Mouse (Mus musculus) stomach, postnatal 0 days (tissue): ENCODE measurements around the gene Slc9b1. TPM values are rescaled to one million over a fixed set of nuclear protein-coding genes. Genes with fewer than 3 reads are reported as not detected.

ENCODE experiments used
- ATAC-seq: fragments of 200-750 bp; cut with Nextera tagmentation; 2 replicates; pipeline ENCODE4 v1.8.0; 2017; ENCODE audit not compliant: low FRiP score, low TSS enrichment
- DNase-seq: peaks from one replicate; pipeline ENCODE4 v3.0.0-alpha.2; 2016; ENCODE audit warnings: low spot score
- H3K27ac ChIP-seq: fragments of 300-500 bp; sonication (generic); replicated peaks from 2 replicates; pipeline ENCODE4 v1.5.1; 2014; ENCODE audit warnings: mild to moderate bottlenecking, control low read depth
- H3K27me3 ChIP-seq: fragments of 300-500 bp; sonication (generic); 2 replicates; pipeline ENCODE4 v1.6.1; 2014; ENCODE audit warnings: low read length; ENCODE audit not compliant: control insufficient read depth, insufficient read depth
- H3K36me3 ChIP-seq: fragments of 300-500 bp; sonication (generic); 2 replicates; pipeline ENCODE4 v1.6.1; 2014; ENCODE audit warnings: low read length, mixed read lengths; ENCODE audit not compliant: control insufficient read depth, insufficient read depth
- H3K4me1 ChIP-seq: fragments of 300-500 bp; sonication (generic); replicated peaks from 2 replicates; pipeline ENCODE4 v1.6.1; 2014; ENCODE audit warnings: antibody characterized with exemption; ENCODE audit not compliant: control insufficient read depth, insufficient read depth
- H3K4me2 ChIP-seq: fragments of 300-500 bp; sonication (generic); replicated peaks from 2 replicates; pipeline ENCODE4 v1.6.1; 2014; ENCODE audit warnings: low read depth, mild to moderate bottlenecking, control low read depth, moderate library complexity
- H3K4me3 ChIP-seq: fragments of 300-500 bp; sonication (generic); 2 replicates; pipeline ENCODE4 v1.5.1; 2014; ENCODE audit warnings: low read depth, low read length, control low read depth
- H3K9ac ChIP-seq: fragments of 300-500 bp; sonication (generic); 2 replicates; pipeline ENCODE4 v1.6.1; 2014; ENCODE audit warnings: mild to moderate bottlenecking, low read length, control low read depth, mixed read lengths
- H3K9me3 ChIP-seq: fragments of 300-500 bp; sonication (generic); 2 replicates; pipeline ENCODE4 v1.6.1; 2016; ENCODE audit warnings: low read length; ENCODE audit not compliant: control insufficient read depth
- CTCF ChIP-seq: IDR thresholded peaks from 2 replicates; pipeline ENCODE4 v1.5.1; 2016; ENCODE audit warnings: antibody characterized with exemption, low read depth, mild to moderate bottlenecking, moderate library complexity
- EP300 ChIP-seq: optimal IDR thresholded peaks from 2 replicates; pipeline ENCODE3; 2016; ENCODE audit warnings: antibody characterized with exemption
- WGBS: fragments of 180-500 bp; shearing (Covaris S2); extraction: QIAGEN DNeasy Blood & Tissue Kit; methylation state at CpG from one replicate; pipeline ENCODE4 v1.1.7; 2014; 5-methylcytosine and 5-hydroxymethylcytosine counted together
- polyA plus RNA-seq: library from polyadenylated mRNA; unstranded; fragments of >200 nt; fragmentation: Nextera tagmentation; extraction: Ambion mirVana; gene quantifications from 2 replicates; pipeline ENCODE4 v1.2.1, GENCODE M21; 2015

Slc9b1 gene
- polyA plus RNA-seq, 1 experiment from 2014 or later: 0.07 TPM

- peak within 1 kb of the TSS; percentile 95 for H3K27ac ChIP-seq
- peak; percentile 21 for ATAC-seq
- TF ChIP-seq CTCF (no peak), EP300 (no peak)
- peak within 1 kb of the TSS; percentile 79 for H3K9ac ChIP-seq
- no peaks in the 10 kb centered on the region for H3K27me3 ChIP-seq
- H3K9me3 ChIP-seq: no peaks in the 10 kb centered on the region
- under 1% methylated on average over 8 of the region's 8 CpGs for WGBS
- no peak for DNase-seq
- H3K4me2 ChIP-seq: peak within 1 kb of the TSS; percentile 71
- no peaks in the 10 kb centered on the region for H3K36me3 ChIP-seq
- no peaks in the 10 kb centered on the region for H3K4me1 ChIP-seq
- peak within 1 kb of the TSS; percentile 70 for H3K4me3 ChIP-seq
These were observed 75.9 kb downstream of the Slc9b1 start, which contains the start of gene Cisd2 for GRCm38 (mm10) chr3:135423608-135424212. Cisd2 (minus strand) TSS chr3:135423925.

DNA sequence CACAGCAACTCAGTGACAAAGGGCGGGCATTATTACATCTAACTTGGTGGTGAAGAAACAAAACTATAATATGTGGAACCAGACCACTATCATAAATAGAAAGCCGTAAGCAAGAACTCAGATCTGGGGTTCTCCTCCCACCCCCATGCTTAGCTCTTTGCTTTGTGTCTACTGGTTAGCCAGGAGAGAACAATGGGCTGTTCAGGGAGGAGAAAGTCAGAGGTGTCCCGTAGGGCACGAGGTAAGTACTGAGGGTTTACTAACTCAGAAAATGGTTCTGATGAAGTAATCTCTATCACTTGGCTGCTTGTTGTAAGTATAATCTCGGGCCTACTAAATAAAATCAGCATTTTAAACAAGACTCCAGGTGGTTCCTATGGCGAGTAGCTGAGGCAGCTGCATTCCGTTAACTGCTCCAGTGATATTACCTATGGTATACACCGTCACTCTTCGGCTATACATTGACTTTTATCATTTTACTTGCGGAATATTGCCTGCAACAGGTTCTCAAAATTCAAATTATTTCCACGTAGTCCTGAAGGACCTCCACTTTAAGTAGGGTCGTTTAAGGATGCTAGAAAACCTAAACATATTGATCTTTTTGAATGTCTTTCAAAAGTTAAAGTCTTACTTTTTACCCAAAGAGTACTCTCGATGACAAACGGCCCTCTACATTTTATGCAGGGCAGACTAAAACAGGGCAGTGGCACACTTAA is 89.2 kb downstream of the Slc9b1 start:
- Histone ChIP-seq H3K27me3 (no peaks in the 10 kb centered on the region), H3K4me3 (peak overlapping the region; percentile 85), H3K27ac (peak overlapping the region; percentile 77), H3K36me3 (no peaks in the 10 kb centered on the region), H3K4me1 (no peaks in the 10 kb centered on the region), H3K4me2 (peak overlapping the region; percentile 61), H3K9ac (peak overlapping the region; percentile 56), H3K9me3 (no peaks in the 10 kb centered on the region)
- TF ChIP-seq CTCF (no peak), EP300 (no peak)
- ATAC-seq: no peak
- 37% methylated on average over 14 of the region's 14 CpGs for WGBS
- DNase-seq: no peak

DNA sequence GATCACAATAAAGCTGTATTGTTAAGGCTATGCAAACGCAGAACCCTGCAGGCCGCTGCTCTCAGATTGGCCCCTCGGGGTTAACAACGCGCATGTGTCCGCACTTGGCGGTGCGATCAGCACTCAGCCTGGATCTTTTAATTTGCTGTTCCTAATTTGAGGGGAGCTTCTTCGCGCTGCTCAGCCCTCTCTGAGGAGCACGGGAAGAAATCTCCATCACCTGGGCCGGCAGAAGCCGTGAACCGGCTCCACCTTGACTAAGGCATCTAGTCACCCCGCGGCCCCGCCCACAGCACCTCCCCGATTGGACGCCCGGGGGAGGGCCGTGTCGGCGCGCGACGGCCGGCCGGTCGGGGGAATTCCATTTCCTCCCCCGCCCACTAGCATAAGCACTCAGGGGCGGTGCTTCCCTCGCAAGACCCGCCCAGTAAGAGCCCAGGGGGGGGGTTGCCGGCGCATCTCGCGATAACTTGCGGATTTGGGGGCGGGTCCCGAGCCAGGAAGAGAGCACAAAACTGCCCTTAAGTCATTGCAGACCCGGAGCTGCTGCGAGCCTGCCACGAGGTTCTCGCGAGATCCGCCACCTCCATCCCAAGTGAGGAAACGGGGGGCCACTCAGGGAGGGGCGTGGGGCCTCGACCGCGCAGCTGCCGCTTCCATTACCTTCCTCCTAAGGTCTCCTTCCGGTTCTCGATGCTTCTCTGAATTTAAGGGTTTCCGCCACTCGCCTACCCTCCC is 90.1 kb downstream of the Slc9b1 start, which contains the start of gene Ube2d3:
Ube2d3 (plus strand) TSS at position 392 of the 738 bp plus-strand sequence.
- DNase-seq: peak; percentile 100
- TF ChIP-seq CTCF (no peak), EP300 (peak; percentile 100)
- under 1% methylated on average over 52 of the region's 56 CpGs for WGBS
- Histone ChIP-seq H3K9ac (peak within 1 kb of the TSS; percentile 97), H3K36me3 (no peaks in the 10 kb centered on the region), H3K4me2 (peak within 1 kb of the TSS; percentile 61), H3K27me3 (no peaks in the 10 kb centered on the region), H3K4me1 (no peaks in the 10 kb centered on the region), H3K27ac (peak within 1 kb of the TSS; percentile 100), H3K4me3 (peak within 1 kb of the TSS; percentile 85), H3K9me3 (no peaks in the 10 kb centered on the region)
- peak; percentile 94 for ATAC-seq

- H3K4me2 ChIP-seq: peak overlapping the region; percentile 61
- TF ChIP-seq EP300 (no peak), CTCF (peak; percentile 6; the same call in 1 of the 2 replicates)
These were observed 90.7 kb downstream of the Slc9b1 start for GRCm38 (mm10) chr3:135438531-135438912.

DNA sequence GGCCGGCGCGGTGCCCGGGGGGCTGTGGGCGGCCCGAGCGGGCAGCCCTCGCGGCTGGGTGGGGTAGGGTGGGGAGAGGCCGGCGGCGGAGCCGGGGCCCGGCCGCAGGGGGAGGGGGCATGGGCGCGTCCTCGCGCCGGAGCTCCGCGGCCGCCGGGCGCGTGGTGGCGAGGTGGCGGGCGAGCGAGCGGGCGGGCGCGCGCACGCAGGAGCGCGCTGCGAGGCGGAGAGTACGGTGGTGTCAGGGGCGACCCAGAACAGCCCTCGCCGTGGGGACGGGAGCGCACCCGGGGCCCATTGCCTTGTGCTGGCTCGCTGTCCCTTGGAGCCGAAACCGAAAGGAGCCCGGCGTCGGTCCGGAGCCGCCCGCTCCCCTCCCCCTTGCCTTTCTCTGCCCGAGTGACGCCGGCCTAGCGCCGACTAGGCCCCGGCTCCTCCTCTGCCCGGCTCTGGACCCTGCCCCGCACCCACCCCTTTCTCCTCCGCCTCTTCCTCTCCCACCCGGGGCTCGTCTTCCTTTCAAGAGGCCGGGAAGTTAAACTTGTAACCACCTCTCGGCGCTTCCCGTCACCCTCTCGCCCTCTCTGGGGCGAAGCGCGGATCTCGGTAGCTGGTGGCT is 91.2 kb downstream of the Slc9b1 start:
- peak; percentile 77 for ATAC-seq
- DNase-seq: peak; percentile 91
- no peaks in the 10 kb centered on the region for H3K27me3 ChIP-seq
- H3K4me2 ChIP-seq: peak overlapping the region; percentile 61
- H3K27ac ChIP-seq: peak overlapping the region; percentile 100
- no peaks in the 10 kb centered on the region for H3K36me3 ChIP-seq
- no peaks in the 10 kb centered on the region for H3K4me1 ChIP-seq
- WGBS: 0% methylated on average over 53 of the region's 76 CpGs
- H3K9ac ChIP-seq: peak overlapping the region; percentile 97
- TF ChIP-seq CTCF (no peak), EP300 (no peak)
- no peaks in the 10 kb centered on the region for H3K9me3 ChIP-seq
- H3K4me3 ChIP-seq: peak overlapping the region; percentile 85

More at GRCm38 (mm10) chr3:135438531-135438912, 90.7 kb downstream of the Slc9b1 start:
- peak overlapping the region; percentile 97 for H3K9ac ChIP-seq
- peak overlapping the region; percentile 100 for H3K27ac ChIP-seq
- DNase-seq: peak; percentile 96
- H3K4me1 ChIP-seq: no peaks in the 10 kb centered on the region
- peak overlapping the region; percentile 85 for H3K4me3 ChIP-seq
- H3K9me3 ChIP-seq: no peaks in the 10 kb centered on the region
- ATAC-seq: peak; percentile 77
- H3K36me3 ChIP-seq: no peaks in the 10 kb centered on the region
- H3K27me3 ChIP-seq: no peaks in the 10 kb centered on the region
- WGBS: under 1% methylated on average over 45 of the region's 50 CpGs
